Mouse (Mus musculus) embryonic facial prominence, embryonic 11.5 days (tissue): ENCODE measurements around the gene Psmd13. TPM values are rescaled to one million over a fixed set of nuclear protein-coding genes. Genes with fewer than 3 reads are reported as not detected.

Source experiments
- ATAC-seq: fragments of 200-750 bp; cut with Nextera tagmentation; replicated peaks from 2 replicates; pipeline ENCODE4 v1.8.0; 2017; ENCODE audit warnings: low read depth; ENCODE audit not compliant: insufficient number of reproducible peaks, low FRiP score, low TSS enrichment
- DNase-seq: peaks from one replicate; pipeline ENCODE4 v3.0.0-alpha.2; 2015; ENCODE audit warnings: low spot score
- H3K27ac ChIP-seq: fragments of 300-500 bp; sonication (generic); replicated peaks from 2 replicates; pipeline ENCODE4 v1.5.1; 2014; ENCODE audit warnings: mild to moderate bottlenecking, low read depth, low read length, control low read depth
- H3K27me3 ChIP-seq: fragments of 300-500 bp; sonication (generic); 2 replicates; pipeline ENCODE4 v1.6.1; 2014; ENCODE audit warnings: mild to moderate bottlenecking, low read length, moderate library complexity, mixed read lengths; ENCODE audit not compliant: control insufficient read depth, insufficient read depth
- H3K36me3 ChIP-seq: fragments of 300-500 bp; sonication (generic); replicated peaks from 2 replicates; pipeline ENCODE4 v1.6.1; 2014; ENCODE audit warnings: low read depth, mild to moderate bottlenecking, low read length, moderate library complexity, mixed read lengths; ENCODE audit not compliant: control insufficient read depth, insufficient read depth
- H3K4me1 ChIP-seq: fragments of 300-500 bp; sonication (generic); 2 replicates; pipeline ENCODE4 v1.6.1; 2014; ENCODE audit warnings: low read length, mixed read lengths; ENCODE audit not compliant: control insufficient read depth, insufficient read depth
- H3K4me2 ChIP-seq: fragments of 300-500 bp; sonication (generic); 2 replicates; pipeline ENCODE4 v1.6.1; 2014; ENCODE audit warnings: low read depth, mild to moderate bottlenecking, control low read depth, low read length, moderate library complexity
- H3K4me3 ChIP-seq: fragments of 300-500 bp; sonication (generic); 2 replicates; pipeline ENCODE4 v1.5.1; 2014; ENCODE audit warnings: low read depth, low read length, control low read depth
- H3K9ac ChIP-seq: fragments of 300-500 bp; sonication (generic); replicated peaks from 2 replicates; pipeline ENCODE4 v1.6.1; 2014; ENCODE audit warnings: mild to moderate bottlenecking, control low read depth, low read length
- H3K9me3 ChIP-seq: fragments of 300-500 bp; sonication (generic); replicated peaks from 2 replicates; pipeline ENCODE4 v1.6.1; 2016; ENCODE audit warnings: mild to moderate bottlenecking, low read length, inconsistent platforms, mixed read lengths; ENCODE audit not compliant: control insufficient read depth
- WGBS: fragments of 180-500 bp; shearing (Covaris S2); extraction: QIAGEN DNeasy Blood & Tissue Kit; methylation state at CpG from one replicate; pipeline ENCODE4 v1.1.7; 2014; 5-methylcytosine and 5-hydroxymethylcytosine counted together
- polyA plus RNA-seq: library from polyadenylated mRNA; unstranded; fragments of >200 nt; fragmentation: Nextera tagmentation; extraction: Ambion mirVana; gene quantifications from 2 replicates; pipeline ENCODE4 v1.2.1, GENCODE M21; 2014

Gene Psmd13
- polyA plus RNA-seq, 1 experiment from 2014 or later = 185 TPM

DNA sequence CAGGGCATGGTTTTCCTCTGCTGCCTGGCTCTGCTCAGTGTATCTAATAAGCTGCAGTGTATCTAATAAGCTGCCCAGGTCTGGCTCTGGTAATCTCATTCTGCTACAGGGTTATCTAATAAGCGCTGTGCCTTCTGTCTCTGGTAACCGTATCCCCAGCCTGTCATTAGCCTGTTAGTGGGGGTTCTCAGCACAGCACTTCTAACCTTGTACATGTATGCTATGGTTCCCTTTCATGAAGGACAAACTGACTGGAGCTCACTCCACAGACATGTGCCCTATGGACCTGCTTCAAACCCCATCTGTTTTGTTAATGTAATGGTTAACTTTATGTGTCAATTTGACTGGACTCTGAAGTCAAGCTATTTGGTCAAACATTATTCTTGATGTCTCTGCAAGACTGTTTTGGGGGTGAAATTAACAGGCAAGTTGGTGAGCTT lies 23.9 kb downstream of the Psmd13 start:
- Histone ChIP-seq H3K9me3 (no peaks in the 10 kb centered on the region), H3K4me1 (no peaks in the 10 kb centered on the region; the same call in 1 of the 2 replicates), H3K36me3 (no peaks in the 10 kb centered on the region), H3K4me3 (no peak overlapping the region), H3K27me3 (no peaks in the 10 kb centered on the region), H3K27ac (no peak overlapping the region), H3K9ac (no peak overlapping the region), H3K4me2 (no peak overlapping the region)
- ATAC-seq (no peak), DNase-seq (no peak)
- WGBS = 78% methylated on average over 2 of the region's 2 CpGs

DNA sequence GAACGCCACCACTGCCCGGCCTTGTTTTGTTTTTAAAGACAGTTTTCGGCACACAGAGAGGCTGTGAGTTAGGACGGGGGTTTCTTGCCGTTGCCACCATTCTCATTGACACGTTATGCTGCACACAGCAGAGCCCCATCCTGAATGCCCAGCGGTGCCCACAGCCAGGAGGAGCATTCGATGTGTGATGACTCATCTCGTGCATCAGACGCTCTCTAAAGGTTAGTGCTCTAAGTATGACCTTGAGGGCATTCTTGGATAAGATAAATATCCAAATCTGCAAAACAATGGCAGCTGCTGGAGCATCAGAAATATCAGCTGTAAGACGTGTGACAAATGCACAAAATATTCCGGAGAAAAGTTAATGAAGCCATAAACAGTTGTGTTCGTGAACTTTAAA lies 25.4 kb downstream of the Psmd13 start:
- H3K9ac ChIP-seq = no peak overlapping the region
- 85% methylated on average over 13 of the region's 13 CpGs for WGBS
- ATAC-seq (no peak), DNase-seq (no peak)
- H3K27me3 ChIP-seq = no peaks in the 10 kb centered on the region
- no peaks in the 10 kb centered on the region for H3K9me3 ChIP-seq
- no peak overlapping the region for H3K4me2 ChIP-seq
- no peak overlapping the region for H3K27ac ChIP-seq
- H3K4me3 ChIP-seq = no peak overlapping the region
- H3K36me3 ChIP-seq = no peaks in the 10 kb centered on the region
- no peaks in the 10 kb centered on the region; the same call in 1 of the 2 replicates for H3K4me1 ChIP-seq

DNA sequence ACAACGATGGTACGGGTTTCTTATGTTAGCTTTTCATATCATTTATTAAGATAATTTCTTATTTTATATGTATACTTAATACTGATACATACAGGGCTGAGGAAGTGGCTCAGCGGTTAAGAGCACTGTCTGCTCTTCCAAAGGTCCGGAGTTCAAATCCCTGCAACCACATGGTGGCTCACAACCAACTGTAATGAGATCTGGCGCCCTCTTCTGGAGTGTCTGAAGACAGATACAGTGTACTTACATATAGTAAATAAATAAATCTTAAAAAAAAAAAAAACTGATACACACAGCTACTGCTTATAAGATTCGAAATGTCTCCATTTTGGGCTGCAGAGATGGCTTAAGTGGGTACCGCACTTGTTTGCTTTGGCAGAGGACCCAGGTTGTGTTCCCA lies 25.9 kb downstream of the Psmd13 start:
- no peaks in the 10 kb centered on the region for H3K9me3 ChIP-seq
- no peaks in the 10 kb centered on the region for H3K27me3 ChIP-seq
- H3K4me2 ChIP-seq = no peak overlapping the region
- no peaks in the 10 kb centered on the region; the same call in 1 of the 2 replicates for H3K4me1 ChIP-seq
- H3K27ac ChIP-seq = no peak overlapping the region
- no peak for DNase-seq
- ATAC-seq = no peak
- H3K4me3 ChIP-seq = no peak overlapping the region
- no peak overlapping the region for H3K9ac ChIP-seq
- H3K36me3 ChIP-seq = no peaks in the 10 kb centered on the region
- 83% methylated on average over 7 of the region's 7 CpGs for WGBS

DNA sequence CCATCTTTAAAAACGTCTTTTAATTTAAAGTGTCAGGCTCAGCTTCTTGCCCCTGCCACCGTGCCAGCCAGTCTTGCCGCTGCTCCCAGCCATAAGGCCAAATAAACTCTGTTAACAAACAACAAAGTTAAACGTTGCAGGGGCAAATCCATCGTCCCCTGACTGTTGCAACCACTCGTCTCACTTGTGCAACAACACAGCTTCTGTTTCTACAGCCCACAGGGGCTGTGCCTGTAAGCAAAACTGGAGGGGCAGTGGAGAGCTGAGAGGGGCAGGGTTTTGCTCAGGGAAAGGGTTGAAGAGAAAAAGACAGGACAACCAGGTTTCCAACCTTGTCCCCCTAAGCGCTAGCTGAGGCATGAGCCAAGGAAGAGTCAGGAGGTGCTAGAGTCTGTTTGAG lies 26.4 kb downstream of the Psmd13 start:
- DNase-seq = no peak
- H3K36me3 ChIP-seq = no peaks in the 10 kb centered on the region
- H3K27me3 ChIP-seq = no peaks in the 10 kb centered on the region
- no peak overlapping the region for H3K27ac ChIP-seq
- ATAC-seq = no peak
- H3K9ac ChIP-seq = no peak overlapping the region; the same call in 1 of the 2 replicates
- WGBS = 48% methylated on average over 7 of the region's 7 CpGs
- H3K4me2 ChIP-seq = no peak overlapping the region
- no peaks in the 10 kb centered on the region; the same call in 1 of the 2 replicates for H3K4me1 ChIP-seq
- no peak overlapping the region for H3K4me3 ChIP-seq
- H3K9me3 ChIP-seq = no peaks in the 10 kb centered on the region

DNA sequence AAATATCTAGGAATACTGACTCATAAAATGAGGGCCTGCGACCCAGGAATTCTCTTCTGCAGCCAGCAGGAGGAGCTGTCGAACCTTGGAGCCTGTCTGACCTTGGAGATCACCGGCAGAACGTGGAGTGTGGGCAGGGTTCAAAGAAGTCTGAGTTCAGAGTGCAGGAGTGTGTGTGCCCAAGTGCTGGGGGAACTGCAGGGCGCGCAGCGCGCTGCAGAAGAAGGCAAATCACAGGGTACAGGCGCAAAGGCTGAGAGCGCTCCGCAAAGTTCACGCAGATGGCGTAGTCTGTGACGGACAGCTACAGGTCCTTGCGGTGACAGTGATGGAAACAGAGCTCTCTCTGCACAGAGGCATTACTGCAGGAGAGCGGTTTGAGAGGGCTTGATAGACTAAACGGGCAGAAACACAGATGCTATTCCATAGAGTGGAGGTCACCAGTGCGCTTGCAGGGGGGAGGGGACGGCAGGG lies 26.9 kb downstream of the Psmd13 start:
- Histone ChIP-seq H3K4me1 (no peaks in the 10 kb centered on the region; the same call in 1 of the 2 replicates), H3K27me3 (no peaks in the 10 kb centered on the region), H3K27ac (no peak overlapping the region), H3K9me3 (no peaks in the 10 kb centered on the region), H3K4me3 (peak overlapping the region; percentile 34), H3K4me2 (peak overlapping the region; percentile 74), H3K9ac (peak overlapping the region; percentile 47; the same call in 1 of the 2 replicates), H3K36me3 (no peaks in the 10 kb centered on the region)
- peak; percentile 92 for DNase-seq
- peak; percentile 82 for ATAC-seq
- under 1% methylated on average over 19 of the region's 19 CpGs for WGBS

DNA sequence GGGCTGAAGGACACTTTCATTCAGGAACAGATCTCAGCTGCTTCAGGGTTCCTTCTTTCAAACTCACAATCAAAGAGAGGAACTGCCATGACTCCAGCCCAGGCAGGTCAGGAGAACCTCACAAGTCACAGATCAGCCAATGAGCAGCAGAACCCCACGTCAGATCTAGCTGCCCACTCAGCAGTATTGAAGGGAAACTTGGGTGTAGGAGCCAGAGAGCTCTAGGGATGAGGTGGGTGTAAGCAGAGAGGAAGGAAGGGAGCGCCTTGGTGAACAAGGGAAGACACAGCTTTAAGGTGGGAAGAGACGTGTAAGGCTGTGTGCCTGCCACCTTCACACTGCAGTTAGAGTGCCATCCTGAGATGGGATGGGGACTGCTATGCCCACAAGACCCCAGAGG lies 30.5 kb downstream of the Psmd13 start:
- Histone ChIP-seq H3K27me3 (no peaks in the 10 kb centered on the region), H3K9me3 (no peaks in the 10 kb centered on the region), H3K4me1 (no peaks in the 10 kb centered on the region; the same call in 1 of the 2 replicates), H3K4me2 (no peak overlapping the region), H3K9ac (no peak overlapping the region), H3K4me3 (no peak overlapping the region), H3K36me3 (no peaks in the 10 kb centered on the region), H3K27ac (no peak overlapping the region)
- no peak for ATAC-seq
- no peak for DNase-seq
- whole genome bisulfite sequencing = 77% methylated on average over 3 of the region's 3 CpGs

DNA sequence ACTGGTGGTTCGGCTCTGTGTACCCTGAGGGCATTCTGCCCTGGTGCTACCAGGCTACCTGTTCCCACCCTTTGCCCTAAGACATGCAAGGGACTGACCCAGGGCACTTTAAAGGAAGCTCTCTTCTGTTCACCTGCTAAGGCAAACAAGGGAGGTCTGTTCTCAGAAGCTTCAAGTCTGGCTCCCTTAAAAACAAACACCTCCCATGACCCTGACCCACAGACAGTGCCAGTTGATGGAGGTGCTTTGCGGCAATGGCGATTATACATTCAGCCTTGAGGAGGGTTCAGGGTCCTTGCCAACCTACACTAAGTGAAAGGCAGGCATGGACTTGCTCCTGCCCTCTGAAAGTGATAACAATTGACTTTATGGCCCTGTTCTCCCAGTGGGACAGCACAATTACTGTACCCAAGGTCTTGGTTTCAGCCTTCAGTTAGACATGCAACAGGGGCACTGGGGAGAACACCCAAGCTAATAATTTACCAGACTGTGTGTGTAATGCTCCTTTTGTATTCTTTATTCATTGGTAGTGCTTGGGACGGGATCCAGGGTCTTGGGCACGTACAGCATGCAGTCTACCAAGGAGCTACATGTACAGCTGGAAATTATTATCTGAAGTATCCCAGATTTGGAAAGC lies 31.2 kb downstream of the Psmd13 start:
- no peaks in the 10 kb centered on the region for H3K9me3 ChIP-seq
- no peak overlapping the region for H3K4me3 ChIP-seq

DNA sequence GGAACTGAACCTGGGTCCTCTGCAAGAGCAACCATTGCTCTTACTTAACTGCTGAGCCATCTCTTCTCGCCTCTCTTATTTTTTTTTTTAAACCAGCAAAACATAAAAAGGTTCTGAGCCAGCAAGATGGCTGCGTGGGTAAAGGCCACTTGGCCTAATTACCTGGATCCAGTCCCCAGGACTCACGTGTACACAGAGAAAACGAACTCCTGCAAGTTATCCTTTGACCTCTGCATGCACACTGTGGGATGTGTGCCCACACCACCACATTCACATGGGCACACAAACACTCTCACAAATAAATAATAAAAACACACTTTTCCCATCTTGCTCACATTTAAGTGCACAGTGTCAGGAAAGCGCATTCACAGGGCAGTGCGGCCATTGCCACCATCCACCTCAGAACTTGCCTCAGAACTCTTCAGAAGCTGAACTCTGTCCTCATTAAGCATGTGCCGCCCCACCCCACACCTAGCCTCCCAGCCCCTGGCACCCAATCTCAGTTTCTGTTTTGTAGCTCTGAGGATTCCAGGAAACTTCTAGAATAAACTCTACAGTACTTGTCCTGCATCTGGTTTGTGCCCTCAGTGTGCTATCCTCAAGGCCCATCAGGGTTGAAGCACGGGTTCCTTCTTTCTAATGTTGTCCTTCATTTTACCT lies 32.4 kb downstream of the Psmd13 start:
- Histone ChIP-seq H3K36me3 (no peaks in the 10 kb centered on the region), H3K4me1 (no peaks in the 10 kb centered on the region), H3K4me2 (no peak overlapping the region), H3K9me3 (no peaks in the 10 kb centered on the region), H3K4me3 (no peak overlapping the region), H3K27ac (no peak overlapping the region), H3K27me3 (no peaks in the 10 kb centered on the region), H3K9ac (no peak overlapping the region)
- WGBS = 84% methylated on average over 8 of the region's 8 CpGs
- ATAC-seq (no peak), DNase-seq (no peak)

More for the DNA sequence above, 31.2 kb downstream of the Psmd13 start:
- DNase-seq = no peak
- 64% methylated on average over 5 of the region's 5 CpGs for WGBS
- no peak for ATAC-seq
- H3K27ac ChIP-seq = no peak overlapping the region
- H3K9ac ChIP-seq = no peak overlapping the region
- no peaks in the 10 kb centered on the region for H3K27me3 ChIP-seq
- no peaks in the 10 kb centered on the region for H3K36me3 ChIP-seq
- H3K4me2 ChIP-seq = no peak overlapping the region
- no peaks in the 10 kb centered on the region; the same call in 1 of the 2 replicates for H3K4me1 ChIP-seq
